Mouse (Mus musculus) G1E (cell line): Measurements from ENCODE around the gene Nme1.

Source experiments
- CTCF ChIP-seq: IDR thresholded peaks from 2 replicates; pipeline ENCODE4 v1.5.1; 2012; ENCODE audit warnings: low read depth, low read length, inconsistent platforms, mixed read lengths
- GATA1 ChIP-seq: IDR thresholded peaks from 2 replicates; pipeline ENCODE4 v1.6.1; 2012; ENCODE audit warnings: borderline replicate concordance, low read length, inconsistent platforms, mixed read lengths
- TAL1 ChIP-seq: conservative IDR thresholded peaks from 2 replicates; pipeline ENCODE4 v1.6.1; 2012; ENCODE audit warnings: low read depth, low read length, inconsistent platforms, mixed read lengths

DNA sequence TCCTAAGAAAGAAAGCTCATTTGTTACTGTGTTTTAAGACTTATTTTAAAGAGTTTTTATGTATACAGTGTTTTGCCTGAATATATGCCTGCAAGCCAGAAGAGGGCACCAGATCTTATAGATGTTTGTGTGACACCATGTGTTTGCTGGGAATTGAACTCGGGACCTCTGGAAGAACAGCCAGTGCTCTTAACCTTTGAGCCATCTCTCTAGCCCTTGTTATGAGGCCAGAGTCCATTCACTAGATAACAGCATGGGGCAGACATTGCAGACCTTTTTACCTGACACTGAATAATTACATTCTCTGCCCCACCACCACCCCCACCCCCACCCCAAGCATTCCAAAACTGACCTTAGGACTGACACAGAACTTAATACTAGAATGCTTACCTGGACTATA lies 18.3 kb downstream of the Nme1 start:
- TF ChIP-seq CTCF, result no peak
- no peak for TF ChIP-seq GATA1
- TF ChIP-seq TAL1, result no peak
